Mouse (Mus musculus): ENCODE measurements around the gene Mettl6. TPM values are rescaled to one million over a fixed set of nuclear protein-coding genes. Genes with fewer than 3 reads are reported as not detected.

Gene Mettl6
- polyA plus RNA-seq, 1 experiment from 2014 or later = 43.1 TPM

- Histone ChIP-seq H3K4me3 (ENCODE audit: low read depth, low read length) (no peak overlapping the region), H3K4me2 (ENCODE audit: low read length) (no peak overlapping the region), H3K27me3 (ENCODE audit: control insufficient read depth, insufficient read depth, low read depth, low read length) (no peaks in the 10 kb centered on the region), H3K4me1 (ENCODE audit: control insufficient read depth, insufficient read depth, low read length) (peaks cover 9% of the 10 kb centered on the region), H3K27ac (ENCODE audit: low read length) (no peak overlapping the region), H3K36me3 (ENCODE audit: control insufficient read depth, insufficient read depth, low read length) (no peaks in the 10 kb centered on the region), H3K9me3 (replicated peaks; ENCODE audit: control insufficient read depth, low read length, poor library complexity, severe bottlenecking) (no peaks in the 10 kb centered on the region), H3K9ac (ENCODE audit: low read depth, low read length) (no peak overlapping the region)
- WGBS = 77% methylated on average over 11 of the region's 11 CpGs
- no peak for ATAC-seq
Observed at GRCm38 (mm10) chr14:31439279-31439678, 55.6 kb downstream of the Mettl6 start.

GRCm38 (mm10) chr14:31437826-31438529 is 56.9 kb downstream of the Mettl6 start:
- H3K27me3 ChIP-seq (ENCODE audit: control insufficient read depth, insufficient read depth, low read depth, low read length) = no peaks in the 10 kb centered on the region
- no peak overlapping the region for H3K9ac ChIP-seq (ENCODE audit: low read depth, low read length)
- H3K9me3 ChIP-seq (replicated peaks; ENCODE audit: control insufficient read depth, low read length, poor library complexity, severe bottlenecking) = no peaks in the 10 kb centered on the region
- no peaks in the 10 kb centered on the region for H3K36me3 ChIP-seq (ENCODE audit: control insufficient read depth, insufficient read depth, low read length)
- H3K27ac ChIP-seq (ENCODE audit: low read length) = no peak overlapping the region
- no peak for ATAC-seq
- peaks cover 22% of the 10 kb centered on the region for H3K4me1 ChIP-seq (ENCODE audit: control insufficient read depth, insufficient read depth, low read length)
- WGBS = 68% methylated on average over 8 of the region's 8 CpGs
- no peak overlapping the region for H3K4me3 ChIP-seq (ENCODE audit: low read depth, low read length)
- H3K4me2 ChIP-seq (ENCODE audit: low read length) = no peak overlapping the region

GRCm38 (mm10) chr14:31435930-31436693 is 58.7 kb downstream of the Mettl6 start, which contains the start of gene Sh3bp5:
Gene Sh3bp5, minus strand, starts transcription at chr14:31436078.
- H3K27me3 ChIP-seq (ENCODE audit: control insufficient read depth, insufficient read depth, low read depth, low read length) = no peaks in the 10 kb centered on the region
- 9% methylated on average over 47 of the region's 49 CpGs for WGBS
- H3K27ac ChIP-seq (ENCODE audit: low read length) = peak within 1 kb of the TSS; percentile 98
- peak within 1 kb of the TSS; percentile 65 for H3K4me2 ChIP-seq (ENCODE audit: low read length)
- H3K4me3 ChIP-seq (ENCODE audit: low read depth, low read length) = peak within 1 kb of the TSS; percentile 92
- ATAC-seq = peak; percentile 94
- H3K9me3 ChIP-seq (replicated peaks; ENCODE audit: control insufficient read depth, low read length, poor library complexity, severe bottlenecking) = no peaks in the 10 kb centered on the region
- no peaks in the 10 kb centered on the region for H3K36me3 ChIP-seq (ENCODE audit: control insufficient read depth, insufficient read depth, low read length)
- H3K9ac ChIP-seq (ENCODE audit: low read depth, low read length) = peak within 1 kb of the TSS; percentile 98
- peaks cover 36% of the 10 kb centered on the region for H3K4me1 ChIP-seq (ENCODE audit: control insufficient read depth, insufficient read depth, low read length)

DNA sequence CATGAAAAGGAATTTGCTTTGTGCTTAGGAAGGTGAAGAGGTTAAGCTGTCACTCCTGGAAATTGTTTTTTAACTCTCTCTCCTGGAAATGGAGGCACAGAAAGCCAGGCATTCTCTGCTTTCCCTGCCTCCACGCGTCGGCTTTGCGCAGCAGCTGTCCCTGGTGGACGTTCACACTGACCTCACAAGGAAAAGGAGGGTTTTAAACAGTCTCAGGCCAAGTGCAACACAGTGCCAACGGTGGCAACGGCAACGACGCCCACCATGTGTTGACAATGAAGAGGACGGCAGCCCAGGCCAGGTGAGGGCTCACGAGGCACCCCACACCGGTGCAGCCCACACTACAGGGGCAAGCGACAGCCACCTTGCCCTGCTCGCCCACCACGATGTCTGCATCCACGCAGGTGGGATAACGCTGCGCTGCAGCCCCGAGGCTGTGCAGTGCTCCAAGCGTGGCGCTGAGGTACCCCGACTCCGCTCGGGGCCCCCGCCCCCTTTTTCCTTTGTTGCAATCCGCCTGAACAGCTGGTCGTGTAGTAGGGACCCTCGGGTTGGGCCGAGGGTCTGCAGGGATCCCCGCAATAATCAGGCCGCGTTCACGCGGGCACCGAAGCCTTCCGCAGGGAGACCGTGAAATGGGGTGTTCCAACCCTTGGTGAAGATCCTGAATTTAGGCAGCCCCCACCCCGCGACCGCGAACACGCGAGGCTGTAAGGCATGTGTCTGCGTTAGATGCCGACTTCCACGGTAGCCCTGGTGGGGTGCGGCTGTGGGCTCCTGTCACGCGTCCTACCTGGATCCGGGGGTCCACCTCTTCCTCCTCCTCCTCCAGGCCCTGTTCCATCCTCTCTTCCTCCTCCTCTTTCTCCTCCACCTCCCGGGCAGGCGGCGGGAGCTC is 59.6 kb downstream of the Mettl6 start:
- H3K27ac ChIP-seq (ENCODE audit: low read length) = peak overlapping the region; percentile 98

DNA sequence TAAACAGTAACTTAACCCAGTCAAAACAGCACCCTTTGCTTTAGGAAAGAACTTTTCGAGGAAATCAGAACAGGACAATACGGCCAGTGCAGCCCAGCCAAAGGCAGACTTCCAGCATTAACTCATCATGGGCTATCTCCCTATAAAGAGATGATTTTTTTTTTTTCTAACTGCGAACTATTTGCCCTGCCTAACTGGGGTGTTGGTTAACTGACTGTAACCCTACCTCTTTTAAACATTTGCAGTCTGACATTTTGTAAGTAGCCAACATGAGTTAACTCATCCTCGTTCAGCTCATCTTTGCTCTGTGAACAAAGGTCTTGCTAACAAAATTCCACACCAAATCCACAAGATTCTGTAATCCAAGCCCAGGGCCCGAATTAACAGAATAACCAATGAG is 60.4 kb downstream of the Mettl6 start:
- Histone ChIP-seq H3K9me3 (replicated peaks; ENCODE audit: control insufficient read depth, low read length, poor library complexity, severe bottlenecking) (no peaks in the 10 kb centered on the region), H3K27me3 (ENCODE audit: control insufficient read depth, insufficient read depth, low read depth, low read length) (no peaks in the 10 kb centered on the region), H3K27ac (ENCODE audit: low read length) (peak overlapping the region; percentile 52; the same call in 1 of the 2 replicates), H3K4me2 (ENCODE audit: low read length) (peak overlapping the region; percentile 65), H3K9ac (ENCODE audit: low read depth, low read length) (peak overlapping the region; percentile 17), H3K4me1 (ENCODE audit: control insufficient read depth, insufficient read depth, low read length) (peaks cover 36% of the 10 kb centered on the region), H3K36me3 (ENCODE audit: control insufficient read depth, insufficient read depth, low read length) (peaks cover 2% of the 10 kb centered on the region; the same call in 1 of the 2 replicates), H3K4me3 (ENCODE audit: low read depth, low read length) (peak overlapping the region; percentile 92)
- ATAC-seq = no peak
- 47% methylated on average over 5 of the region's 5 CpGs for WGBS

More for the DNA sequence above, 59.6 kb downstream of the Mettl6 start:
- peak; percentile 79 for ATAC-seq
- Histone ChIP-seq H3K27me3 (ENCODE audit: control insufficient read depth, insufficient read depth, low read depth, low read length) (no peaks in the 10 kb centered on the region), H3K4me1 (ENCODE audit: control insufficient read depth, insufficient read depth, low read length) (peaks cover 36% of the 10 kb centered on the region), H3K4me2 (ENCODE audit: low read length) (peak overlapping the region; percentile 65), H3K9me3 (replicated peaks; ENCODE audit: control insufficient read depth, low read length, poor library complexity, severe bottlenecking) (no peaks in the 10 kb centered on the region), H3K9ac (ENCODE audit: low read depth, low read length) (peak overlapping the region; percentile 98), H3K36me3 (ENCODE audit: control insufficient read depth, insufficient read depth, low read length) (peaks cover 2% of the 10 kb centered on the region; the same call in 1 of the 2 replicates), H3K4me3 (ENCODE audit: low read depth, low read length) (peak overlapping the region; percentile 92)
- WGBS = under 1% methylated on average over 53 of the region's 53 CpGs

DNA sequence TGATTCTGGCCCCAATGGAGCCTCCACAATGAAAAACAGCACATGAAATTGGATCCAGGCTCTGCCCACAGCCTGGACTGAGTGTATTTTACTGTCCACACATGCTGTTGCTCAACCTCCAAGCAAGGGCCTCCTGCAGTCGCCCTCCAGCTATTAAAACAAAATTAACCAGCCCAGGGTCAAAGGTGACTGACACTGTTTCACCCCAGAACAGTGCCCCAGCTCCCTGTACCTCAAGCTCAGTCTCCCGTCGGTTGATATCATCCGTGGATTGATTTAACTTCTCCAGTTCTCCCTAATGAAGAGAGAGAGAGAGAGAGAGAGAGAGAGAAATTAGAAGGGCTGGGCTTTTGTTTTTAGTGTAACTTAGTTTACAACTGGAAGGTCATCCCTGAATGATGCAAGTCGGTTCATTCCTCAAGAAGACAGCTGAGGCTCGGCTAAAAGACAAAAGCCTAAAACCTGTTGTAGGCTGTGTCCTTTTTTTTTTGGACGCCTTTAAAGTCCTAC is 60.9 kb downstream of the Mettl6 start:
- no peaks in the 10 kb centered on the region for H3K9me3 ChIP-seq (replicated peaks; ENCODE audit: control insufficient read depth, low read length, poor library complexity, severe bottlenecking)
- peaks cover 2% of the 10 kb centered on the region; the same call in 1 of the 2 replicates for H3K36me3 ChIP-seq (ENCODE audit: control insufficient read depth, insufficient read depth, low read length)
- H3K9ac ChIP-seq (ENCODE audit: low read depth, low read length) = peak overlapping the region; percentile 17
- no peaks in the 10 kb centered on the region for H3K27me3 ChIP-seq (ENCODE audit: control insufficient read depth, insufficient read depth, low read depth, low read length)
- H3K4me1 ChIP-seq (ENCODE audit: control insufficient read depth, insufficient read depth, low read length) = peaks cover 36% of the 10 kb centered on the region
- ATAC-seq = no peak
- WGBS = 40% methylated on average over 7 of the region's 7 CpGs
- no peak overlapping the region for H3K27ac ChIP-seq (ENCODE audit: low read length)
- peak overlapping the region; percentile 65 for H3K4me2 ChIP-seq (ENCODE audit: low read length)
- H3K4me3 ChIP-seq (ENCODE audit: low read depth, low read length) = peak overlapping the region; percentile 92

- H3K4me1 ChIP-seq (ENCODE audit: control insufficient read depth, insufficient read depth, low read length) = peaks cover 36% of the 10 kb centered on the region
Observed at GRCm38 (mm10) chr14:31433126-31433525, 61.7 kb downstream of the Mettl6 start.

DNA sequence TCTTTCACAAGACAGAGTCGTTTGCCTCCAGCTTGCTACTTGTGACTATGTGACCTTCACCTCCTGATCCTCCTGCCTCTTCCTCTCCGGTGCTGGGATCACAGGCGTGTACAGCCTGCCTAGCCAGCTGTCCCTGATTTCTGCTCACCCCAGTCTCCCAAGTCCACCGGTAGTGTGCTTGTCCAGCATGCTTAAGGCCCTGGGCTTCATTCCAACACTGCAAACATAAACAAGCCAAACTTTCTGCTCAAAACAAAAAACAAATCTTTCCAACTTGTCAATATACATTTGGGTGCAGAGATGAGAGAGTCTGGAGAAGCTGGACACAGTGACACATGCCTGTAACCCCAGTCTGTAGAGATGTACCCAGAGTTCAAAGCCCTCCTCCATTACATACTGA is 62.4 kb downstream of the Mettl6 start:
- no peak overlapping the region for H3K4me3 ChIP-seq (ENCODE audit: low read depth, low read length)
- H3K27me3 ChIP-seq (ENCODE audit: control insufficient read depth, insufficient read depth, low read depth, low read length) = no peaks in the 10 kb centered on the region
- H3K9ac ChIP-seq (ENCODE audit: low read depth, low read length) = no peak overlapping the region
- H3K27ac ChIP-seq (ENCODE audit: low read length) = no peak overlapping the region
- no peak overlapping the region for H3K4me2 ChIP-seq (ENCODE audit: low read length)
- H3K9me3 ChIP-seq (replicated peaks; ENCODE audit: control insufficient read depth, low read length, poor library complexity, severe bottlenecking) = no peaks in the 10 kb centered on the region
- peaks cover 5% of the 10 kb centered on the region; the same call in 1 of the 2 replicates for H3K36me3 ChIP-seq (ENCODE audit: control insufficient read depth, insufficient read depth, low read length)
- ATAC-seq = no peak
- WGBS = 59% methylated on average over 4 of the region's 4 CpGs
- H3K4me1 ChIP-seq (ENCODE audit: control insufficient read depth, insufficient read depth, low read length) = peaks cover 36% of the 10 kb centered on the region

More at GRCm38 (mm10) chr14:31433126-31433525, 61.7 kb downstream of the Mettl6 start:
- Histone ChIP-seq H3K9ac (ENCODE audit: low read depth, low read length) (no peak overlapping the region), H3K27ac (ENCODE audit: low read length) (no peak overlapping the region), H3K36me3 (ENCODE audit: control insufficient read depth, insufficient read depth, low read length) (peaks cover 2% of the 10 kb centered on the region; the same call in 1 of the 2 replicates), H3K27me3 (ENCODE audit: control insufficient read depth, insufficient read depth, low read depth, low read length) (no peaks in the 10 kb centered on the region), H3K4me2 (ENCODE audit: low read length) (no peak overlapping the region), H3K4me3 (ENCODE audit: low read depth, low read length) (no peak overlapping the region), H3K9me3 (replicated peaks; ENCODE audit: control insufficient read depth, low read length, poor library complexity, severe bottlenecking) (no peaks in the 10 kb centered on the region)
- 70% methylated on average over 5 of the region's 5 CpGs for WGBS
- no peak for ATAC-seq
